Mouse (Mus musculus): ENCODE results near the gene Gm20835. TPM values are rescaled to one million over a fixed set of nuclear protein-coding genes. Genes with fewer than 3 reads are reported as not detected.
"Not testable (repeated sequence)": the region's sequence is repeated elsewhere in the genome, so short reads cannot be mapped to it uniquely, and the experiment has no call there.

Gm20835 gene
- not detected in 2 replicates for polyA plus RNA-seq (2015; fragmentation: Nextera tagmentation; extraction: Ambion mirVana)

- not testable (repeated sequence) for H3K9me3 ChIP-seq (ENCODE audit: control insufficient read depth, low read length); H3K27me3 ChIP-seq (ENCODE audit: control insufficient read depth, insufficient read depth, low read length); H3K27ac ChIP-seq (replicated peaks); H3K4me3 ChIP-seq (ENCODE audit: low read depth, low read length); H3K36me3 ChIP-seq (ENCODE audit: control insufficient read depth, insufficient read depth, low read length); DNase-seq (ENCODE audit: low spot score); H3K4me2 ChIP-seq (replicated peaks; ENCODE audit: low read depth); H3K4me1 ChIP-seq (replicated peaks; ENCODE audit: control insufficient read depth, insufficient read depth); H3K9ac ChIP-seq (ENCODE audit: low read length); ATAC-seq (ENCODE audit: low FRiP score, low TSS enrichment)
- no CpG with 5 or more reads among the region's 6 CpGs for WGBS
Observed at GRCm38 (mm10) chrY:36735190-36735589, at the start of gene Gm20835. Gm20835 (minus strand) TSS chrY:36735290.

Measured in stomach, postnatal 0 days (tissue).